In the genomic region with DNA sequence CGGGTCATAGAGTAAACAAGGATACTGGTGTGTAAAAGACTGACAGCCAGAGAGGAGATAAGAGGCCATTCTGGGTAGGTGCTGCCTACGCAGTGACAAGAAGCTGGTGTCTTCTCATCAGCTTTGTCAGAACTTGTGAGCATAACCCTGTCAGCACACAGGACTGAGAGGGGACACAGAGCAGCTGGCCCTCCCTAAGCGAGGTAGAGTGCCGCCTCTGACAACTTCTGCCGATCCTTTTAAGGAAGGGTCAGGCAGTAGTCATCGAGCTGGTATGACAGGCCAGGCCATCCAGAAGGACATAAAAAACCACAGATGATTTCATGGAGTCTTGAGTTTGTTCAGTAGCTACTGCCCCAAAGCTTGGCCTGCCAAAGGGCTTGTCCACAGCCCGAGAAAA, we compare ENCODE assay signal across 18 mouse cellular contexts. TPM values are rescaled to one million over a fixed set of nuclear protein-coding genes. Genes with fewer than 3 reads are reported as not detected.
A peak's percentile ranks its signal among the peaks of the same experiment; 100 is the strongest.
DNase-seq lines count a peak whose midpoint lies in the region; ATAC-seq and TF ChIP-seq lines count a peak whose summit lies in the region.
"Had no signal": no experiment of that assay in that cellular context is flagged by ENCODE, and none has a peak within 500 bp of the region (broad histone marks: within the 10 kb centered on the region; RNA-seq: fewer than 3 reads in every experiment).

No protein-coding gene starts in this region.

- H3K79me2 ChIP-seq in C2C12 (ENCODE audit: control insufficient read depth, insufficient read depth), result no peaks in the 10 kb centered on the region

- no peaks in the 10 kb centered on the region for H3K79me3 ChIP-seq in C2C12 (ENCODE audit: low read depth)

- TF ChIP-seq EP300 in liver, embryonic 14.5 days (IDR thresholded peaks at IDR 0.05; ENCODE audit: low read depth), result no peak

- H3K27ac ChIP-seq in heart, embryonic 16.5 days (ENCODE audit: low read length), result peak overlapping the region; percentile 97
- H3K27ac ChIP-seq in liver, embryonic 14.5 days, result no peak overlapping the region
- H3K27ac ChIP-seq: gastrocnemius, adult 2 months; hindbrain, embryonic 13.5 days; limb, embryonic 12.5 days had no signal

- 25% methylated on average over 7 of the region's 7 CpGs for WGBS in heart, embryonic 16.5 days
- 60% methylated on average over 7 of the region's 7 CpGs for whole genome bisulfite sequencing in liver, embryonic 14.5 days (ENCODE audit: insufficient replicate concordance)

- peak overlapping the region; percentile 45 for H3K4me2 ChIP-seq in heart, embryonic 16.5 days (ENCODE audit: low read depth, low read length)
- H3K4me2 ChIP-seq in liver, embryonic 14.5 days (ENCODE audit: low read depth), result no peak overlapping the region
- H3K4me2 ChIP-seq: hindbrain, embryonic 13.5 days; limb, embryonic 12.5 days had no signal

- peaks cover 48% of the 10 kb centered on the region for H3K4me1 ChIP-seq in heart, embryonic 16.5 days (ENCODE audit: control insufficient read depth, insufficient read depth, low read length)
- peaks cover 26 to 44% of the 10 kb centered on the region in 2 experiments for H3K4me1 ChIP-seq in liver, embryonic 14.5 days (replicated peaks; ENCODE audit: control insufficient read depth in 2 of 2, insufficient read depth in 2 of 2, low read length in 1 of 2)
- H3K4me1 ChIP-seq: limb, embryonic 12.5 days had no signal

- no peak overlapping the region for H3K9ac ChIP-seq in heart, embryonic 16.5 days (ENCODE audit: low read length)
- H3K9ac ChIP-seq in liver, embryonic 14.5 days (replicated peaks), result no peak overlapping the region
- H3K9ac ChIP-seq: hindbrain, embryonic 13.5 days; limb, embryonic 12.5 days had no signal

- no peak overlapping the region for H3ac ChIP-seq in C2C12 (ENCODE audit: control insufficient read depth, insufficient read length, low read depth)

- no peaks in the 10 kb centered on the region for H3K27me3 ChIP-seq in C2C12 (ENCODE audit: control insufficient read depth, insufficient read depth, insufficient read length)
- H3K27me3 ChIP-seq in heart, embryonic 16.5 days (ENCODE audit: control insufficient read depth, insufficient read depth, low read length), result no peaks in the 10 kb centered on the region
- H3K27me3 ChIP-seq in liver, embryonic 14.5 days (ENCODE audit: control insufficient read depth, insufficient read depth, low read length), result no peaks in the 10 kb centered on the region
- H3K27me3 ChIP-seq: hindbrain, embryonic 13.5 days; limb, embryonic 12.5 days had no signal

- H3K4me3 ChIP-seq in C2C12 (ENCODE audit: insufficient read depth, poor library complexity, severe bottlenecking), result no peak overlapping the region
- H3K4me3 ChIP-seq in heart, embryonic 16.5 days (ENCODE audit: low read length), result no peak overlapping the region
- H3K4me3 ChIP-seq in liver, embryonic 14.5 days (ENCODE audit: insufficient read depth in 1 of 2, low read depth in 2 of 2, low read length in 2 of 2), result no peak overlapping the region
- H3K4me3 ChIP-seq: gastrocnemius, adult 2 months; hindbrain, embryonic 13.5 days; limb, embryonic 12.5 days had no signal

- H3K9me3 ChIP-seq in heart, embryonic 16.5 days (replicated peaks; ENCODE audit: control insufficient read depth, low read length), result no peaks in the 10 kb centered on the region
- H3K9me3 ChIP-seq in liver, embryonic 14.5 days (ENCODE audit: control insufficient read depth, low read length), result no peaks in the 10 kb centered on the region
- H3K9me3 ChIP-seq: hindbrain, embryonic 13.5 days; limb, embryonic 12.5 days had no signal

- no peaks in the 10 kb centered on the region for H3K36me3 ChIP-seq in C2C12 (ENCODE audit: control insufficient read depth, insufficient read depth)
- no peaks in the 10 kb centered on the region for H3K36me3 ChIP-seq in heart, embryonic 16.5 days (ENCODE audit: control insufficient read depth, insufficient read depth)
- H3K36me3 ChIP-seq in liver, embryonic 14.5 days (replicated peaks; ENCODE audit: control insufficient read depth, insufficient read depth, low read depth), result no peaks in the 10 kb centered on the region
- H3K36me3 ChIP-seq: hindbrain, embryonic 13.5 days; limb, embryonic 12.5 days had no signal

- DNase-seq in heart, adult 18-20 months, result peak; percentile 84 to 90
- peak in 1 of 3 experiments; percentile 17 for DNase-seq in liver, embryonic 14.5 days (ENCODE audit: low read depth in 3 of 3, low spot score in 3 of 3)
- DNase-seq in kidney, adult 9 months, result no peak
- no peak for DNase-seq in right cerebral cortex, adult 18-20 months
- DNase-seq in testis, postnatal 10 days (ENCODE audit: low spot score), result no peak
- DNase-seq in layer of hippocampus, adult 9-11 months, result no peak
- DNase-seq: cerebellum, adult 18-20 months; gastrocnemius, adult 2 months; kidney, adult 11 months; kidney, postnatal 4 days; right cerebral cortex, postnatal 4 days; thymus, postnatal 14 days had no signal

- no peak for TF ChIP-seq CTCF in C2C12 (IDR thresholded peaks at IDR 0.05; ENCODE audit: control insufficient read depth, insufficient read depth, insufficient read length)
- no peak for TF ChIP-seq CTCF in liver, embryonic 14.5 days (IDR thresholded peaks at IDR 0.05; ENCODE audit: low read depth)

- ATAC-seq in heart, embryonic 16.5 days (replicated peaks; ENCODE audit: extremely low read depth, insufficient read depth, low FRiP score), result peak; percentile 91
- ATAC-seq in liver, embryonic 14.5 days (ENCODE audit: insufficient read depth), result peak; percentile 18; the same call in 1 of the 2 replicates
- ATAC-seq: activated CD4-positive, CD25-positive, alpha-beta regulatory T cell, adult 4 months; forebrain, embryonic 14.5 days had no signal

TF ChIP-seq in C2C12, 6 proteins besides CTCF, POLR2A, EP300 and RAD21:
- TF ChIP-seq MYOD1 (IDR thresholded peaks at IDR 0.05; ENCODE audit: control insufficient read depth, insufficient read length, low read depth) (peak; percentile 41), USF1 (IDR thresholded peaks at IDR 0.05; ENCODE audit: low read depth) (no peak)

RNA-seq across cellular contexts. Expression of gene Ryr2, which starts 26.8 kb away (rescaled TPM):
- polyA plus RNA-seq in C2C12 (2012; fragmentation: generic; extraction: Trizol), result not detected
- total RNA-seq in heart, adult 18-20 months (2021), result 1,000 to 10,000 TPM in 1 of 2 experiments, 100 to 1,000 TPM in 1; 887 to 1,008 TPM
- polyA plus RNA-seq in heart, embryonic 16.5 days (2015; fragmentation: Nextera tagmentation; extraction: Ambion mirVana), result 31.5 and 33.3 TPM in 2 replicates
- polyA plus RNA-seq in liver, embryonic 14.5 days (2012; rRNA removed), result 0.10 and 0.16 TPM in 2 replicates
- polyA plus RNA-seq in liver, embryonic 14.5 days (2014; fragmentation: Nextera tagmentation; extraction: Ambion mirVana), result 0.19 and 0.53 TPM in 2 replicates
- polyA plus RNA-seq: activated CD4-positive, CD25-positive, alpha-beta regulatory T cell, adult 4 months had no signal

Comparison
In these comparisons a context has a peak if more than half of its experiments do, and no peak if none do; other contexts are left out.
1. DNase-seq: peak in heart, adult 18-20 months (2 of 2); none in kidney, adult 9 months (single experiment), right cerebral cortex, adult 18-20 months (single experiment), testis, postnatal 10 days (single experiment) and layer of hippocampus, adult 9-11 months (single experiment).
2. RNA of gene Ryr2, which starts 26.8 kb away (polyA plus RNA-seq): 31.5 to 33.3 TPM in heart, embryonic 16.5 days; 0.10 to 0.53 TPM in liver, embryonic 14.5 days and not detected in C2C12 (single experiment); every median in the first group is over 10 times any median in the second.